Mouse (Mus musculus) liver, embryonic 14.5 days (tissue): ENCODE measurements around the gene 0610010K14Rik.
A peak's percentile ranks its signal among the peaks of the same experiment; 100 is the strongest.

Experiments
- CTCF ChIP-seq: IDR thresholded peaks from 2 replicates; pipeline ENCODE4 v1.5.1; 2016; ENCODE audit warnings: antibody characterized with exemption, low read depth, control low read depth
- EP300 ChIP-seq: IDR thresholded peaks from 2 replicates; pipeline ENCODE4 v1.6.1; 2016; ENCODE audit warnings: antibody characterized with exemption, low read depth

GRCm38 (mm10) chr11:70201691-70202090 lies 36.0 kb downstream of the 0610010K14Rik start:
- TF ChIP-seq CTCF (peak; percentile 95), EP300 (no peak)
